In genomic region chr11:20332561-20333514, GRCm38 (mm10) we compare ENCODE assay signal across 8 mouse cellular contexts. TPM values are rescaled to one million over a fixed set of nuclear protein-coding genes. Genes with fewer than 3 reads are reported as not detected.
DNase-seq lines count a peak whose midpoint lies in the region; ATAC-seq and TF ChIP-seq lines count a peak whose summit lies in the region.

Slc1a4 (minus strand) TSS chr11:20332713.

- peak within 1 kb of the TSS; percentile 84 for H3K4me2 ChIP-seq in heart, embryonic 12.5 days
- H3K4me2 ChIP-seq in kidney, postnatal 0 days (ENCODE audit: low read length) = peak within 1 kb of the TSS; percentile 99
- peak within 1 kb of the TSS; percentile 92 for H3K4me2 ChIP-seq in liver, embryonic 11.5 days
- peak within 1 kb of the TSS; percentile 98 for H3K4me2 ChIP-seq in stomach, embryonic 14.5 days (replicated peaks; ENCODE audit: low read depth, low read length)

- no peaks in the 10 kb centered on the region for H3K9me3 ChIP-seq in heart, embryonic 12.5 days (replicated peaks)
- no peaks in the 10 kb centered on the region for H3K9me3 ChIP-seq in kidney, postnatal 0 days (replicated peaks; ENCODE audit: low read length)
- H3K9me3 ChIP-seq in liver, embryonic 11.5 days (ENCODE audit: control insufficient read depth, low read length) = no peaks in the 10 kb centered on the region
- H3K9me3 ChIP-seq in stomach, embryonic 14.5 days (ENCODE audit: control insufficient read depth, low read depth, low read length) = no peaks in the 10 kb centered on the region

- peak within 1 kb of the TSS; percentile 66 for H3K4me3 ChIP-seq in heart, embryonic 12.5 days
- peak within 1 kb of the TSS; percentile 61 for H3K4me3 ChIP-seq in kidney, postnatal 0 days (replicated peaks; ENCODE audit: low read depth, low read length)
- H3K4me3 ChIP-seq in liver, embryonic 11.5 days (ENCODE audit: low read depth, low read length) = peak within 1 kb of the TSS; percentile 68
- peak within 1 kb of the TSS; percentile 48 for H3K4me3 ChIP-seq in stomach, embryonic 14.5 days (ENCODE audit: low read depth, low read length)

- H3K36me3 ChIP-seq in heart, embryonic 12.5 days = no peaks in the 10 kb centered on the region
- no peaks in the 10 kb centered on the region for H3K36me3 ChIP-seq in kidney, postnatal 0 days (ENCODE audit: insufficient read depth, low read length)
- H3K36me3 ChIP-seq in liver, embryonic 11.5 days (ENCODE audit: control insufficient read depth, insufficient read depth, low read length) = no peaks in the 10 kb centered on the region
- H3K36me3 ChIP-seq in stomach, embryonic 14.5 days (ENCODE audit: control insufficient read depth, insufficient read depth, low read length) = no peaks in the 10 kb centered on the region

- under 1% methylated on average over 48 of the region's 48 CpGs for WGBS in heart, embryonic 12.5 days
- WGBS in kidney, postnatal 0 days = under 1% methylated on average over 48 of the region's 48 CpGs
- under 1% methylated on average over 48 of the region's 48 CpGs for WGBS in liver, embryonic 11.5 days
- WGBS in stomach, embryonic 14.5 days = under 1% methylated on average over 48 of the region's 48 CpGs

- peak within 1 kb of the TSS; percentile 90 for H3K27ac ChIP-seq in heart, embryonic 12.5 days (ENCODE audit: poor library complexity, severe bottlenecking)
- H3K27ac ChIP-seq in kidney, postnatal 0 days = peak within 1 kb of the TSS; percentile 97
- peak within 1 kb of the TSS; percentile 95 for H3K27ac ChIP-seq in liver, embryonic 11.5 days (ENCODE audit: low read depth, low read length)
- H3K27ac ChIP-seq in stomach, embryonic 14.5 days (ENCODE audit: low read length) = peak within 1 kb of the TSS; percentile 97

- peak; percentile 68 for TF ChIP-seq CTCF in kidney, postnatal 0 days (IDR thresholded peaks at IDR 0.05; ENCODE audit: low read depth)

- H3K9ac ChIP-seq in heart, embryonic 12.5 days = peak within 1 kb of the TSS; percentile 72
- H3K9ac ChIP-seq in kidney, postnatal 0 days (ENCODE audit: low read depth, low read length) = peak within 1 kb of the TSS; percentile 60
- peak within 1 kb of the TSS; percentile 81 for H3K9ac ChIP-seq in liver, embryonic 11.5 days (ENCODE audit: low read depth, low read length)
- peak within 1 kb of the TSS; percentile 64 for H3K9ac ChIP-seq in stomach, embryonic 14.5 days (replicated peaks; ENCODE audit: low read depth, low read length)

- H3K4me1 ChIP-seq in heart, embryonic 12.5 days (replicated peaks) = 0 out of 2 replicates have a peak, but pooled peaks cover 5% of the 10 kb centered on the region
- peaks cover 4% of the 10 kb centered on the region; the same call in 1 of the 2 replicates for H3K4me1 ChIP-seq in kidney, postnatal 0 days (replicated peaks; ENCODE audit: insufficient read depth, low read length)
- peaks cover 8% of the 10 kb centered on the region for H3K4me1 ChIP-seq in liver, embryonic 11.5 days (replicated peaks; ENCODE audit: control insufficient read depth, insufficient read depth, low read length)
- H3K4me1 ChIP-seq in stomach, embryonic 14.5 days (ENCODE audit: control insufficient read depth, insufficient read depth, low read length) = 0 out of 2 replicates have a peak, but pooled peaks cover 6% of the 10 kb centered on the region

- peak; percentile 98 for DNase-seq in CD4-positive helper T cell, adult 2 months (ENCODE audit: low read depth, low spot score)
- peak; percentile 98 for DNase-seq in brain, embryonic 18.5 days (ENCODE audit: low read depth, low spot score)
- DNase-seq in kidney, postnatal 0 days (ENCODE audit: low spot score) = peak; percentile 99
- DNase-seq in liver, embryonic 11.5 days (ENCODE audit: low spot score) = peak; percentile 93
- peak; percentile 97 for DNase-seq in naive thymus-derived CD4-positive, alpha-beta T cell, adult 2 months (ENCODE audit: low read depth)

- ATAC-seq in erythroid progenitor cell, adult 5-6 weeks (replicated peaks; ENCODE audit: low FRiP score, poor library complexity, severe bottlenecking) = peak; percentile 95
- peak; percentile 98 for ATAC-seq in heart, embryonic 12.5 days (ENCODE audit: insufficient number of reproducible peaks, low FRiP score)
- ATAC-seq in kidney, postnatal 0 days (replicated peaks; ENCODE audit: low FRiP score, low read depth) = peak; percentile 99
- ATAC-seq in liver, embryonic 11.5 days (replicated peaks; ENCODE audit: low FRiP score) = peak; percentile 98
- ATAC-seq in stomach, embryonic 14.5 days (ENCODE audit: insufficient number of reproducible peaks, insufficient read depth, low FRiP score, low read depth) = peak; percentile 98

- H3K27me3 ChIP-seq in heart, embryonic 12.5 days (replicated peaks) = peaks cover 18% of the 10 kb centered on the region
- no peaks in the 10 kb centered on the region for H3K27me3 ChIP-seq in kidney, postnatal 0 days (ENCODE audit: insufficient read depth, low read length)
- no peaks in the 10 kb centered on the region for H3K27me3 ChIP-seq in liver, embryonic 11.5 days (replicated peaks; ENCODE audit: control insufficient read depth, insufficient read depth, low read length)
- no peaks in the 10 kb centered on the region for H3K27me3 ChIP-seq in stomach, embryonic 14.5 days (ENCODE audit: control insufficient read depth, insufficient read depth, low read length)

RNA-seq across cellular contexts. Expression of gene Slc1a4, which starts in this region (rescaled TPM):
- 1.8 TPM in 1 of 2 replicates, not detected in the other for total RNA-seq in erythroid progenitor cell, adult 5-6 weeks (2015; ENCODE audit: low replicate concordance)
- 0.77 TPM in 1 of 2 replicates, not detected in the other for total RNA-seq in erythroid progenitor cell, adult 5-6 weeks (2017; ENCODE audit: low replicate concordance)
- polyA plus RNA-seq in heart, embryonic 12.5 days (2016; fragmentation: Nextera tagmentation; extraction: Ambion mirVana) = 12.1 and 12.4 TPM in 2 replicates
- polyA plus RNA-seq in kidney, postnatal 0 days (2015; fragmentation: Nextera tagmentation; extraction: Ambion mirVana) = 4.8 and 5.3 TPM in 2 replicates
- 18.6 and 19.4 TPM in 2 replicates for polyA plus RNA-seq in liver, embryonic 11.5 days (2014; fragmentation: Nextera tagmentation; extraction: Ambion mirVana)
- 18.0 and 19.9 TPM in 2 replicates for polyA plus RNA-seq in stomach, embryonic 14.5 days (2014; fragmentation: Nextera tagmentation; extraction: Ambion mirVana)

Comparison
In these comparisons a context has a peak if more than half of its experiments do, and no peak if none do; other contexts are left out.
1. Peak in every context shown above with its lines: DNase-seq, ATAC-seq, H3K4me3 ChIP-seq and H3K27ac ChIP-seq.